Mouse (Mus musculus): ENCODE results near the gene Aco1. TPM values are rescaled to one million over a fixed set of nuclear protein-coding genes. Genes with fewer than 3 reads are reported as not detected.

The Aco1 gene
- polyA plus RNA-seq, 1 experiment from 2014 or later = 45.3 TPM

Other genes with a start within 250 kb of the Aco1 start
- gene Ddx58, start 96.7 kb downstream of the Aco1 start, polyA plus RNA-seq (2015; fragmentation: Nextera tagmentation; extraction: Ambion mirVana) = 3.3 TPM in 2 replicates
- 12.5 TPM in 2 replicates for gene Smim27, start 126.5 kb downstream of the Aco1 start, polyA plus RNA-seq (2015; fragmentation: Nextera tagmentation; extraction: Ambion mirVana)
- gene Topors, start 126.8 kb downstream of the Aco1 start, polyA plus RNA-seq (2015; fragmentation: Nextera tagmentation; extraction: Ambion mirVana) = 28.8 and 31.5 TPM in 2 replicates
- gene Ndufb6, start 136.3 kb downstream of the Aco1 start, polyA plus RNA-seq (2015; fragmentation: Nextera tagmentation; extraction: Ambion mirVana) = 369 and 426 TPM in 2 replicates